Mouse (Mus musculus) layer of hippocampus, postnatal 36 days (tissue): Measurements from ENCODE around the gene C77080. TPM values are rescaled to one million over a fixed set of nuclear protein-coding genes. Genes with fewer than 3 reads are reported as not detected.

ENCODE experiments used
- DNase-seq, 2 experiments: peaks; one replicate each; pipeline ENCODE4 v3.0.0; 2022
- total RNA-seq, 2 experiments: library from RNA; stranded (reverse); gene quantifications; 2 replicates each; pipeline ENCODE4 v1.2.3; 2021

C77080 gene
- total RNA-seq, 2 experiments from 2014 or later = 5.8 TPM

DNA sequence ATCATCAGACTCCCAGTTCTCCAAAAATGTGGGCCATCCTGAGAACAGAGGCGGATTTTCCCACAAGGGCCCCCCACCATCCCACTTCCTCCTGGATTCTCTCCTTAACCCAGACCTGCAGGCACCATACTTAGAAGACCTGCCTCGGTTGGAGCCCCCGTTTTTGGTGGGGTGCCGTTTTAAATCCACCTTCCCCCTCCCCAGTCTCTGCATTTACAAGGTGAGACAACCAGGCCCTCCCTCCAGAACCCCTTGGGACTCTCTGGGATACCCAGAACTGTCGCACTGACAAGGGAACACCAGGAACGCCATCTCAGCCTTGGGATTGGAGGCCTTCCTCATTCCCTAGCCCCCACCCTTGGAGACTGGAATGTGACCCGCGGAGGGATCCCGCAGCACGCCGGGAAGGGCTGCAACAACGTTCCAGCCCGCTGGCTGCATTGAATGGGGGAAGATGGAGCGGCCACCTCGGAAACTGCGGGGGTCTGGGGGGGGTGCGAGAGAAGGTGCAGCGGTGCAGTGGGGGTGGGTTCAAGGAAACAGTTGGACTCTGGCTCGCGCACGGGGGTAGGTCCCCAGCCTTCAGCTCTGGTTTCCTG, 23.3 kb downstream of the C77080 start:
- no peak for DNase-seq

DNA sequence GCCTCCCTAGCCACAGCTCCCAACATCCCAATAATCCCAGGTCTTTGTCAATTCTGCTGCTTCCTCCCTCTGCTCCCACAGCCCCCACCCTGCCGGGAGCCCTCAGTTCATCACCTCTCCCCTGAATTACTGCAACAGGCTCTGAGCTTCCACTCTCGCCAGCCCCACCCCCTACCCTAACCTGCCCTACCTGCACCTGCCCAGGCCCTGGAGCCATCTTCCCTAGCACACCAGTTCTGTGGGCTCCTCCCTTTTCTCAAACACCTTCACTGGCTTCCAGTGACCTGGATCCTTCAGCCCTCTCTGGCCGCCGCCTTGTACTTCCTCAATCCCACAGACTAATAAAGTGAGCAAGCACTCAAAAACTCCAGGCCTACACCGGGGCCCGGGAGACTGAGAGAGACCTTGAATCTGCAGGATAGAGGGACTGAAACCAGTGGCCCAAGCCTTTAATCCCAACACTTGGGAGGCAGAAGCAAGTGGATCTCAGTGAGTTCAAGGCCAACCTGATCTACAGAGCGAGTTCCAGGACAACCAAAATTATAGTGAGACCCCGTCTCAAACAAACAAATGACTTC, 24.9 kb downstream of the C77080 start:
- no peak for DNase-seq

GRCm38 (mm10) chr4:129235147-129235546, 26.1 kb downstream of the C77080 start:
- no peak for DNase-seq

- no peak for DNase-seq
Measured at GRCm38 (mm10) chr4:129234488-129234887, 26.7 kb downstream of the C77080 start.

DNA sequence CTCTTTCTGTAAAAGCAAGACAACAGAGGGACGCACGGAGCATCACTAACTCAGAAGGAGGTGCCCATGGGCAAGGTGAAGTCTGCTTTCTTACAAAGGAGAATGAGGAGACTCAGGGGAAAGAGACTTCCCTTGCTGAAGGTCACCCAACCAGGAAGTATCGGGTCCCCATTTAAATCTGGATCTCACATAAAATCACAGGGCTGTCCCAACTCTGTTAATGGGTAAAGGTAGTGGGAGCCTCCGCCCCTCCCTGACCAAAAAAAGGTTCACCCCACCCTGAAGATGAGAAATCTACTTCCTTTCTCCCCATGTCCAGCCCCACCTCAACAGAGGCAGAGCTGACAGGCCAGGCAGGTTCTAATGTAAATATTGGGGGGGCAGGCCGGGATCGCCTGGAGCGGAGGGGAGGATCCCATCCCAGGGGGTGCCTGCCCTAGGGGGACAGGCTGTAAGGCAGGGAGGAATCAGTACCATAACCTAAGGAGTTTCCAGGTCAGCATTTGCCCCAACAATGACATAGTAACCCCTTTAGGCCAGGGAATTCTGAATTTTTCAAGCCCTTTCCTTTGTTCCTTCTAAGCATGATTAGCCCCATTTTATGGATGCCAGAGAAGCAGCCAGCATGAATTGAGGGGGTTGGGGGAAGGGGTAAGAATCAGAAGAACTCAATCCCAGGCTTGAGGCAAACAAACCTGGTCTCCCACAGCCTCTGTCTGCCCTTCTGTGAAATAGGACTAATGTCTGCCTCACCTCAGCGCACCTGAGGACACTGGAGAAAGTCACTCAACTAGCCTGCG, 28.4 kb downstream of the C77080 start:
- DNase-seq = no peak

- no peak for DNase-seq
Measured at GRCm38 (mm10) chr4:129231594-129232450, 29.4 kb downstream of the C77080 start.

DNA sequence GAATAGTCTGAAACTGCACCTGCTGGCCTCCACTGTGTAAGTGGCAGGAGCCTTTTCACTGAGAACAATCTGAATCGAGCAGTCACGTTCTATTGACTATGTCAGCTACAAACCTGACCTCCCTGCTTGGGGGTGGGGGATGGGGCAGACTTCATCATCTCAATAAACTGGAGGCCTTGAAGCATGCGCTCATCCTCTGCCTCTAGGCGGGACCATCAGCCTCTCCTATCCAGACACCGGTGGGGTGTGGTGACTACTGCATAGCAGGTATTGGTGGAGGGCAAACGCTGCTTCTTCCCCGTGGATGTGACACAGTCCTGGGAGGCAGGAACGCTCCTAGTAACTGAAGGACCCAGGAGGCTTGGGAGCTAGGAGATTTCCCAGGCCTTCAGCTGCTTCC, 30.3 kb downstream of the C77080 start:
- DNase-seq = no peak

DNA sequence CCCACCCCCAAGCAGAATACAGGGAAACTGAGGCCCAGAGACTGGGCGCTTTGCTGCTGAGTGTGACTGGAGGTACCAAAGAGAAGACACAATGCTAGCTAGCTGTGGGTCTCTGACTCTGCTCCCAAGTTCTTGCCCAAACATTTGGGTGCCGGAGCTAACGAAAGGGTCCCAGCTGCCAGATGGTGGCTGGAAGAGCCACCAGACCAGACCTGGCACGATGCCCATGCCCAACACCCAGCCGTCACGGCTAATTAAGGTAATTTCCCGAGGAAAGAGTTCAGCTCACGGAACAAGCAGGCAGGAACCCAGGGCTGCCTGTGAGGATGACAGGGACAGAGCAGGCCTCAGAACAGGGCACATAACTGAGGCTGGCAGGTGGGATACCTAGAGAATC, 33.2 kb downstream of the C77080 start:
- no peak for DNase-seq

DNA sequence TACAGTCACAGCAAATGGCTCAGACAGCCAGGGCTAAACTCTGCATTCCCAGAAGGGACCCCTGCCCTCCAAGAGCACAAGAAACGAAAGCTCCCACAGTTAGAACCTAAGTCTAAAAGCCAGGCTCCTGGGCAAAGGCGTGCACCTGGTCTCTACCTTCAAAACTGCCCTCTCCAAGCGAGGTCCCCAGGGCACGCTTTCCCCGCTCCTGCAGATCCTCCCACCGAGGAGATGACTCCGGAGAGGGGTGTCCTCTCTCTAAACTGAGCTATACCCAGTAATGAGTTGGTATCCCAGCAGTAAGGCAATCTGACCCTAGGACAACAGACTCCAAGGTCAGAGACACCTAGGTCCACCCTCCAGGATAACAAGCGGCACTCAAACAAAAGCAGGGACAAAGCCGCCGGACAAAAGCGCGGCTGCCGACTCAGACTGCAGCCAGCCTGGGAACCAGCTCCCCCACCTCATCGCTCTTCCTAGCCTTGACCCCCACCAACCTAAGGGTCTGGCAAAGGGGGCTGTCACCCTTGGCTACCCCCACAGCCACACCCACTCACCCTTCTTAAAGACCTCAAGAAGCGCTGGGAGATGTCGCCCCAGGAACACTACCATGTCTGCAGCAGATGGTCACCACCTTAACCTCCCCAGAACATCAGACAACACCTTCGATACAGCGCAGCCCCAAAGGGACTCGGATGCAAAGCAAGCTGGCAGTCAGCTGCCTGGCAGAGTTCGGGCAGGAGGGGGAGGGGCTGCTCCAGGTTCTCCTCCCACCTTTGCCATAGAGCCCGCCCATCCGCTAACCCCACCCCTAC, 33.8 kb downstream of the C77080 start:
- no peak for DNase-seq

DNA sequence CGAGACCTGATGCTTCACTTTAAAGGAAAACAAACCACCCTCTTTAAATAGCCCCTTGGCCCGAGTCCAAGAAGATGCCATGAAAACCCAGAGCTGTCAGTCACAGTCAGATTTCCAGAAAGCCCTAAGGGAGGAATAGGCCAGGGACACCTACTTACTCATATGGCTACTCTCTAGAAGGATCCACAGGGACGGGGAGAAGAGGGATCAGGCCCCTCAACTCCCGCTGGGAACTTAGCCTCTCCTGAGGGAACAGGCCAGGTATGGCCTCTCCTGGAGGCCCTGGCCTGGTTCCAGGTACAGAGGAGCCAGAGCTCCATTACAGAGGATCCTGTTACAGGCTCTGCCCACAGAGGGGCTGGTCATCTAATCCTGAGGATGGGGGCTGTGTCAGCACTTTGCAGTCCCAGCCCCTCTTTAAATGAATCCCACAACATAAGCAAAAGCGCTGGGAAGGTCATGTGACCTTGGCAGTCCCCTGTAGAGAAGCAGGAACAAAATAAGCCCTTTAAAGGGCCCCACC, 34.7 kb downstream of the C77080 start:
- no peak for DNase-seq

GRCm38 (mm10) chr4:129225315-129225714, 35.9 kb downstream of the C77080 start:
- no peak for DNase-seq

DNA sequence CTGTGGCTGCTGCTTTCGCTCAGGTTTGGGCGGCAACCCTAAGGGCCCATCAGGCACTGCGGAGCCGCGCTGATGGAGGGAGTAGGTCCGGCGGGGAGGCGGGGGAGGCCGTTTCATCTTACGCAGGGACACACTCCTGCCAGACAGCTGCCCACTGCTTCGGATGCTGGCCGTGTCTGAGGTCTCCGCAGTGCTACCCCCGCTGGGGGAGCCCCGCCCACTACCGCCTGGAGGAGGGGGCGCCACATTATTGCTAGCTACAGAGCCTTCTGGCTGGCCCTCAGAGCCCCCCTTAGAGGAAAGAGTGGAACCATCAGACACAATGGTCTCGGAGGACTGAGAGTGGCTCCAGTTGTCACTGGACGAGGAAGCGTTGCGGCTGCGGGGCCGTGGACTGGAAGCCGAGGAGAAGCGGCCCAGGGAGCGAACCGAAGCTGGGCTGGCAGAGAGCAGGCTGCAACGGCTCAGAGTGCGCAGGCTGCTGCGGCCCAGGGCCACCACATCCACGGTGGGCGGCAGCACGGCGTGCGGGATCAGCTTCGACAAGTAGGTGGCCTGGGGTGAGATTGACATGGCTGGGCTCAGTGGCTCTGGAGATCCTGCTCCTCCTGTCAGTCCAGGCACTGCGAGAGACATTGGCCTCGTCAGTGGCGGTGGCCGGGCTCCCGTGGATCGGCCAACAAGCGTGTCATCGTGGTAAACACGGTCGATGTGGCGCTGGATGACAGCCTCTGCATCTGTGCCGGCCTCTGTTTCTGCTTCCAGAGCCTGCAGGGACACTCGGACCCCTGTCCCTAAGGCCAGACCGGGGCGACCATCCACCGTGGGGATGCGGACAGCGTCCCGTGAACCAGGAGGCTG, 37.6 kb downstream of the C77080 start:
- no peak for DNase-seq

GRCm38 (mm10) chr4:129222019-129222925, 38.9 kb downstream of the C77080 start:
- no peak for DNase-seq

DNA sequence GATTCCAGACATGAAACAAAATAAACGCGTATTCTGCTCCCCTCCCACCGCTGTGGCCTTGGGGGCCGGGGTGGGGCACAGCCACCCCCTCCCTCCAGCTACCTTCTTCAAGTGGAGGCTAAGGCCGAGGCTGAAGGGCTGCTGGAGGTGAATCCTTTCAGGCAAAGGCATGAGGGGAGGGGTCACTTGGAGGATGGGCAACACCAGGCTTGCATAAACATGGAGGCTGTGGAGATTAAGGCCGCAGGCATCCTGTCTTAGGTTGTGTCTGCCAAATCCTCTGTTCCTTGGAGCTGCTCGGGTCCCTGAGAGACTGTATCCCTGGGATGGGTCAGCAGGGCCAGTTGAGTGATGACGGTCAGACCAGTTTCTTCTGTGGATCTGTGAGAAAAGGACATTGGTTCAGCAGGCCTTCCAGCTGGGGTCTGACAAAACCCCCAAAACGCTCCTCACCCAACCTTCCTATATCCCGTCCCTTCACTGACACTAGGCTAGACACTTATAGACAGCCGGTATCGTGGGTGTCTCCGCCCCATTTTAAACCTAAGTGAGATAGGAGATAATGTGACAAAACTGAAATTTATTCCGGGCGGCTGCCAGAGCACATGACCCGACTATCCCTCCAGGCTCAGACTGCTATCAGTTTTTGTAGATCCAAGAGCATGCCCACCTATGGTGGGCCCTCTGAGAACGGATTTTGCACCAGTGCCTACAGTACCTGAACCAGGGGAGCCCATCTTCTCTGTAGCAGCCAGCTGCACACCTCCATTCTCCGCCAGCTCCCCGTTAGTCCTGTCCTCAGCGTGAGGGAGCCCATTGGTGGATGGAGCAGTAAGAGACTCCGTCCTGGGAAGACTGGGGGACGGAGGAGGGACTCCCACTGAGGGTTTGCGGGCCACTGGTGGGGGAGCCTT, 39.9 kb downstream of the C77080 start:
- DNase-seq = no peak

DNA sequence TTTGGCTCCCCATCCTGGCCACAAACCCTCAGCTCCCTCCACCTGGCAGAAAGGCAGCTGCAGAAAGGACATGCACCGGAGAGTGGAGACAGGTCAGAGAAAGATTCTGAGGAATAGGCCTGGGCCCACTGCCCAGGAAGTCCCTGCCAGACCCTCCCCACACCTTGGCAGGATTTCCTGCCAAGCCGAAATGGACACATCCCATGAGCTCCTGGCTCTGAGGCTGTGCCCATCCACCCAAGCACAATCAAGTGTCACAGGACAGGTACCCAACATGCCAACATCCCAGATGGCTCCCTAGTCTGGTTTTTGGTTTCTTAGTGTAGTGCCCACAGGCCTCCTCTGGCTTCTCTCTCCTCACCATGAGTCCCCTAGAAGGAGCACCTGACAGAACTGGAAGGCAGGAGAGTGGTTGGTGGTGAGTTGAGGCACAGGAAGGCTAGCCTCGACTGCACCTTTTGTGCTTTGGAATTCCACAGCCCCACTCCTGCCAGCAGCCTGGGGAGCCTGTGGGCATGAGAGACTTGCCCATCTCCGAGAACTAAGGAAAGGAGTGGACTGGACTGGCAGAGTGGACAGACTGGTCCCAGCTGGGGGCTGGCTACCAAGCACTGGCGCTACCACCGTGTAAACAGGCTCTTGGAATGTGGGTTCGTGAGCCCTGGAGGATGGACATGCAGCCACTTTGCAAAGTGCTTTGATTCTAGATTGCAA, 40.7 kb downstream of the C77080 start:
- DNase-seq = no peak

- DNase-seq = no peak
Measured at GRCm38 (mm10) chr4:129219198-129219597, 42.0 kb downstream of the C77080 start.

GRCm38 (mm10) chr4:129218569-129219175, 42.5 kb downstream of the C77080 start:
- no peak for DNase-seq
